Mouse (Mus musculus) stomach, embryonic 16.5 days (tissue): ENCODE measurements at regions not wholly inside any gene's neighbourhood (a gene's known extent, or its start where the extent isn't known, plus 50 kb on each side); places are given as distances from the start of the nearest gene placed in this dataset.

ENCODE experiments used
- ATAC-seq: fragments of 200-750 bp; cut with Nextera tagmentation; 2 replicates; pipeline ENCODE4 v1.8.0; 2017; ENCODE audit warnings: moderate number of reproducible peaks, moderate TSS enrichment; ENCODE audit not compliant: insufficient read depth, low FRiP score
- H3K27ac ChIP-seq: fragments of 300-500 bp; sonication (generic); 2 replicates; pipeline ENCODE4 v1.5.1; 2014; ENCODE audit warnings: low read length
- H3K27me3 ChIP-seq: fragments of 300-500 bp; sonication (generic); 2 replicates; pipeline ENCODE4 v1.6.1; 2014; ENCODE audit warnings: low read length, control low read depth, mixed read lengths; ENCODE audit not compliant: control insufficient read depth, insufficient read depth
- H3K36me3 ChIP-seq: fragments of 300-500 bp; sonication (generic); 2 replicates; pipeline ENCODE4 v1.6.1; 2014; ENCODE audit warnings: low read length; ENCODE audit not compliant: control insufficient read depth, insufficient read depth
- H3K4me1 ChIP-seq: fragments of 300-500 bp; sonication (generic); 2 replicates; pipeline ENCODE4 v1.6.1; 2014; ENCODE audit warnings: low read length, control low read depth, mixed read lengths; ENCODE audit not compliant: control insufficient read depth, insufficient read depth
- H3K4me2 ChIP-seq: fragments of 300-500 bp; sonication (generic); 2 replicates; pipeline ENCODE4 v1.6.1; 2014; ENCODE audit warnings: low read depth, low read length, mixed read lengths
- H3K4me3 ChIP-seq: fragments of 300-500 bp; sonication (generic); replicated peaks from 2 replicates; pipeline ENCODE4 v1.5.1; 2014; ENCODE audit warnings: mild to moderate bottlenecking, low read length
- H3K9ac ChIP-seq: fragments of 300-500 bp; sonication (generic); 2 replicates; pipeline ENCODE4 v1.6.1; 2014; ENCODE audit warnings: low read length
- H3K9me3 ChIP-seq: fragments of 300-500 bp; sonication (generic); replicated peaks from 2 replicates; pipeline ENCODE4 v1.6.1; 2016; ENCODE audit warnings: low read length, control low read depth; ENCODE audit not compliant: control insufficient read depth
- WGBS: fragments of 180-500 bp; shearing (Covaris S2); extraction: QIAGEN DNeasy Blood & Tissue Kit; methylation state at CpG from one replicate; pipeline ENCODE4 v1.1.7; 2014; 5-methylcytosine and 5-hydroxymethylcytosine counted together

GRCm38 (mm10) chr15:62216688-62217477, 1294.1 kb upstream of the A1bg start:
- Histone ChIP-seq H3K36me3 (no peaks in the 10 kb centered on the region), H3K4me2 (no peak overlapping the region), H3K4me1 (no peaks in the 10 kb centered on the region), H3K9me3 (no peaks in the 10 kb centered on the region), H3K4me3 (no peak overlapping the region), H3K27ac (no peak overlapping the region), H3K9ac (no peak overlapping the region), H3K27me3 (no peaks in the 10 kb centered on the region)
- WGBS: 72% methylated on average over 8 of the region's 8 CpGs
- ATAC-seq: no peak

- Histone ChIP-seq H3K27me3 (no peaks in the 10 kb centered on the region), H3K27ac (no peak overlapping the region), H3K4me1 (no peaks in the 10 kb centered on the region), H3K9me3 (no peaks in the 10 kb centered on the region), H3K4me3 (no peak overlapping the region), H3K36me3 (no peaks in the 10 kb centered on the region), H3K9ac (no peak overlapping the region), H3K4me2 (no peak overlapping the region)
- no peak for ATAC-seq
- WGBS: 51% methylated on average over 8 of the region's 8 CpGs
Observed at GRCm38 (mm10) chr15:62215616-62216398, 1293.0 kb upstream of the A1bg start.

- H3K9me3 ChIP-seq: no peaks in the 10 kb centered on the region
- ATAC-seq: no peak
- no peaks in the 10 kb centered on the region for H3K27me3 ChIP-seq
- H3K4me1 ChIP-seq: no peaks in the 10 kb centered on the region
- H3K9ac ChIP-seq: no peak overlapping the region
- H3K4me2 ChIP-seq: no peak overlapping the region
- no peaks in the 10 kb centered on the region for H3K36me3 ChIP-seq
- H3K27ac ChIP-seq: no peak overlapping the region
- 84% methylated on average over 4 of the region's 4 CpGs for WGBS
- H3K4me3 ChIP-seq: no peak overlapping the region
Observed at GRCm38 (mm10) chr15:62214300-62214699, 1291.5 kb upstream of the A1bg start.

GRCm38 (mm10) chr15:62212283-62212910, 1289.6 kb upstream of the A1bg start:
- no peaks in the 10 kb centered on the region for H3K9me3 ChIP-seq
- H3K27ac ChIP-seq: no peak overlapping the region
- H3K36me3 ChIP-seq: no peaks in the 10 kb centered on the region
- H3K4me3 ChIP-seq: no peak overlapping the region
- ATAC-seq: no peak
- H3K27me3 ChIP-seq: no peaks in the 10 kb centered on the region
- H3K9ac ChIP-seq: no peak overlapping the region
- H3K4me2 ChIP-seq: no peak overlapping the region
- WGBS: 82% methylated on average over 5 of the region's 5 CpGs
- no peaks in the 10 kb centered on the region for H3K4me1 ChIP-seq

- Histone ChIP-seq H3K4me1 (no peaks in the 10 kb centered on the region), H3K27ac (no peak overlapping the region), H3K36me3 (no peaks in the 10 kb centered on the region), H3K9ac (no peak overlapping the region), H3K27me3 (no peaks in the 10 kb centered on the region), H3K9me3 (no peaks in the 10 kb centered on the region), H3K4me3 (no peak overlapping the region), H3K4me2 (no peak overlapping the region)
- ATAC-seq: no peak; the same call in 1 of the 2 replicates
- WGBS: 79% methylated on average over 5 of the region's 5 CpGs
Observed at GRCm38 (mm10) chr15:62209881-62210481, 1287.2 kb upstream of the A1bg start.

GRCm38 (mm10) chr15:62209296-62209695, 1286.5 kb upstream of the A1bg start:
- ATAC-seq: no peak
- no peaks in the 10 kb centered on the region for H3K9me3 ChIP-seq
- H3K27me3 ChIP-seq: no peaks in the 10 kb centered on the region
- H3K36me3 ChIP-seq: no peaks in the 10 kb centered on the region
- no peak overlapping the region for H3K4me2 ChIP-seq
- no peaks in the 10 kb centered on the region for H3K4me1 ChIP-seq
- WGBS: 83% methylated on average over 3 of the region's 3 CpGs
- H3K4me3 ChIP-seq: no peak overlapping the region
- no peak overlapping the region for H3K9ac ChIP-seq
- no peak overlapping the region for H3K27ac ChIP-seq

- Histone ChIP-seq H3K9me3 (no peaks in the 10 kb centered on the region), H3K27ac (no peak overlapping the region), H3K4me1 (no peaks in the 10 kb centered on the region), H3K27me3 (no peaks in the 10 kb centered on the region), H3K4me3 (no peak overlapping the region), H3K9ac (no peak overlapping the region), H3K36me3 (no peaks in the 10 kb centered on the region), H3K4me2 (no peak overlapping the region)
- ATAC-seq: no peak
- 73% methylated on average over 4 of the region's 4 CpGs for WGBS
Observed at GRCm38 (mm10) chr15:62206502-62206902, 1283.7 kb upstream of the A1bg start.

- H3K9me3 ChIP-seq: no peaks in the 10 kb centered on the region
- no peak overlapping the region for H3K9ac ChIP-seq
- H3K36me3 ChIP-seq: no peaks in the 10 kb centered on the region
- 0 out of 2 replicates have a peak overlapping the region, but pooled peaks have one; percentile 54 for H3K27ac ChIP-seq
- no peaks in the 10 kb centered on the region for H3K27me3 ChIP-seq
- H3K4me2 ChIP-seq: no peak overlapping the region; the same call in 1 of the 2 replicates
- ATAC-seq: peak; percentile 74; the same call in 1 of the 2 replicates
- WGBS: 57% methylated on average over 18 of the region's 18 CpGs
- no peak overlapping the region for H3K4me3 ChIP-seq
- H3K4me1 ChIP-seq: no peaks in the 10 kb centered on the region
Observed at GRCm38 (mm10) chr15:62203951-62204905, 1281.4 kb upstream of the A1bg start.
